Mouse (Mus musculus) forebrain, embryonic 10.5 days (tissue): Measurements from ENCODE around the gene Grk3. TPM values are rescaled to one million over a fixed set of nuclear protein-coding genes. Genes with fewer than 3 reads are reported as not detected.
A peak's percentile ranks its signal among the peaks of the same experiment; 100 is the strongest.

ENCODE experiments used
- DNase-seq: peaks from one replicate; pipeline ENCODE4 v3.0.0-alpha.2; 2017; ENCODE audit warnings: low spot score; ENCODE audit errors: extremely low spot score
- H3K27ac ChIP-seq: fragments of 300-500 bp; sonication (generic); 2 replicates; pipeline ENCODE4 v1.5.1; 2016; ENCODE audit warnings: mild to moderate bottlenecking
- H3K27me3 ChIP-seq: fragments of 300-500 bp; sonication (generic); 2 replicates; pipeline ENCODE4 v1.6.1; 2016; ENCODE audit warnings: mild to moderate bottlenecking; ENCODE audit not compliant: poor library complexity, severe bottlenecking
- H3K36me3 ChIP-seq: fragments of 300-500 bp; sonication (generic); replicated peaks from 2 replicates; pipeline ENCODE4 v1.6.1; 2016; ENCODE audit warnings: mild to moderate bottlenecking, moderate library complexity
- H3K4me1 ChIP-seq: fragments of 300-500 bp; sonication (generic); 2 replicates; pipeline ENCODE4 v1.6.1; 2016
- H3K4me3 ChIP-seq: fragments of 300-500 bp; sonication (generic); 2 replicates; pipeline ENCODE4 v1.5.1; 2016; ENCODE audit warnings: mild to moderate bottlenecking, moderate library complexity
- H3K9me3 ChIP-seq: fragments of 300-500 bp; sonication (generic); 2 replicates; pipeline ENCODE4 v1.6.1; 2016; ENCODE audit warnings: mild to moderate bottlenecking, moderate library complexity
- WGBS: fragments of 180-500 bp; shearing (Covaris S2); methylation state at CpG from one replicate; pipeline ENCODE4 v1.1.7; 2016; 5-methylcytosine and 5-hydroxymethylcytosine counted together
- polyA plus RNA-seq: library from polyadenylated mRNA; unstranded; fragments of >200 nt; fragmentation: Nextera tagmentation; extraction: Ambion mirVana; gene quantifications from 2 replicates; pipeline ENCODE4 v1.2.1, GENCODE M21; 2016

Grk3 gene
- polyA plus RNA-seq, 1 experiment from 2014 or later = 5.3 TPM

- no peak for DNase-seq
- H3K9me3 ChIP-seq = no peaks in the 10 kb centered on the region
- no peaks in the 10 kb centered on the region; the same call in 1 of the 2 replicates for H3K27me3 ChIP-seq
- H3K36me3 ChIP-seq = no peaks in the 10 kb centered on the region
- no peak overlapping the region for H3K4me3 ChIP-seq
- H3K27ac ChIP-seq = no peak overlapping the region
- H3K4me1 ChIP-seq = 0 out of 2 replicates have a peak, but pooled peaks cover 5% of the 10 kb centered on the region
- WGBS = 78% methylated on average over 3 of the region's 3 CpGs
Measured at GRCm38 (mm10) chr5:113030082-113030481, 14.5 kb upstream of the Grk3 start.

- H3K4me3 ChIP-seq = no peak overlapping the region
- H3K27me3 ChIP-seq = no peaks in the 10 kb centered on the region; the same call in 1 of the 2 replicates
- no peak overlapping the region for H3K27ac ChIP-seq
- no peaks in the 10 kb centered on the region for H3K36me3 ChIP-seq
- no peak for DNase-seq
- H3K9me3 ChIP-seq = no peaks in the 10 kb centered on the region
- WGBS = 94% methylated on average over 5 of the region's 5 CpGs
- peaks cover 26% of the 10 kb centered on the region for H3K4me1 ChIP-seq
Measured at GRCm38 (mm10) chr5:113026706-113027105, 11.1 kb upstream of the Grk3 start.

GRCm38 (mm10) chr5:113024154-113024764 is 8.7 kb upstream of the Grk3 start:
- peak; percentile 20 for DNase-seq
- Histone ChIP-seq H3K9me3 (no peaks in the 10 kb centered on the region), H3K36me3 (no peaks in the 10 kb centered on the region), H3K27ac (peak overlapping the region; percentile 3; the same call in 1 of the 2 replicates), H3K27me3 (no peaks in the 10 kb centered on the region), H3K4me3 (no peak overlapping the region), H3K4me1 (peaks cover 26% of the 10 kb centered on the region)
- 51% methylated on average over 18 of the region's 18 CpGs for WGBS

GRCm38 (mm10) chr5:113018190-113018589 is 2.6 kb upstream of the Grk3 start:
- no peak overlapping the region for H3K27ac ChIP-seq
- no peaks in the 10 kb centered on the region for H3K36me3 ChIP-seq
- 71% methylated on average over 8 of the region's 8 CpGs for WGBS
- H3K4me1 ChIP-seq = peaks cover 27% of the 10 kb centered on the region
- H3K4me3 ChIP-seq = no peak overlapping the region
- H3K9me3 ChIP-seq = no peaks in the 10 kb centered on the region
- peaks cover 40% of the 10 kb centered on the region for H3K27me3 ChIP-seq
- DNase-seq = no peak

GRCm38 (mm10) chr5:113017004-113017403 is 1.4 kb upstream of the Grk3 start:
- peaks cover 41% of the 10 kb centered on the region for H3K27me3 ChIP-seq
- no peaks in the 10 kb centered on the region for H3K9me3 ChIP-seq
- DNase-seq = no peak
- no peak overlapping the region for H3K27ac ChIP-seq
- WGBS = 93% methylated on average over 1 of the region's 1 CpGs
- peaks cover 23% of the 10 kb centered on the region for H3K4me1 ChIP-seq
- H3K4me3 ChIP-seq = no peak overlapping the region
- H3K36me3 ChIP-seq = no peaks in the 10 kb centered on the region

GRCm38 (mm10) chr5:113014808-113015235 is 769 bp downstream of the Grk3 start:
- no peak for DNase-seq
- 3% methylated on average over 14 of the region's 14 CpGs for WGBS
- H3K27ac ChIP-seq = peak overlapping the region; percentile 86

GRCm38 (mm10) chr5:113014111-113014807 is 1.3 kb downstream of the Grk3 start:
- Histone ChIP-seq H3K27me3 (peaks cover 41% of the 10 kb centered on the region), H3K4me3 (peak overlapping the region; percentile 69), H3K27ac (no peak overlapping the region), H3K4me1 (peaks cover 23% of the 10 kb centered on the region), H3K9me3 (no peaks in the 10 kb centered on the region), H3K36me3 (no peaks in the 10 kb centered on the region)
- 68% methylated on average over 16 of the region's 16 CpGs for WGBS
- peak; percentile 17 for DNase-seq

More at GRCm38 (mm10) chr5:113014808-113015235, 769 bp downstream of the Grk3 start:
- no peaks in the 10 kb centered on the region for H3K36me3 ChIP-seq
- H3K4me3 ChIP-seq = peak overlapping the region; percentile 69
- peaks cover 41% of the 10 kb centered on the region for H3K27me3 ChIP-seq
- H3K9me3 ChIP-seq = no peaks in the 10 kb centered on the region
- H3K4me1 ChIP-seq = peaks cover 23% of the 10 kb centered on the region

GRCm38 (mm10) chr5:113011926-113012325 is 3.7 kb downstream of the Grk3 start:
- H3K27ac ChIP-seq = no peak overlapping the region
- H3K9me3 ChIP-seq = no peaks in the 10 kb centered on the region
- H3K27me3 ChIP-seq = peaks cover 37% of the 10 kb centered on the region
- no peak for DNase-seq
- H3K4me3 ChIP-seq = no peak overlapping the region
- 91% methylated on average over 10 of the region's 10 CpGs for WGBS
- peaks cover 23% of the 10 kb centered on the region for H3K4me1 ChIP-seq
- no peaks in the 10 kb centered on the region for H3K36me3 ChIP-seq

- no peaks in the 10 kb centered on the region for H3K9me3 ChIP-seq
- WGBS = 91% methylated on average over 8 of the region's 8 CpGs
- H3K27me3 ChIP-seq = peaks cover 12% of the 10 kb centered on the region
- no peak for DNase-seq
- no peaks in the 10 kb centered on the region for H3K36me3 ChIP-seq
- H3K27ac ChIP-seq = no peak overlapping the region
- no peak overlapping the region for H3K4me3 ChIP-seq
- H3K4me1 ChIP-seq = peaks cover 5% of the 10 kb centered on the region
Measured at GRCm38 (mm10) chr5:113009183-113009820, 6.3 kb downstream of the Grk3 start.

- H3K27me3 ChIP-seq = peaks cover 4% of the 10 kb centered on the region
- no peak for DNase-seq
- no peak overlapping the region for H3K4me3 ChIP-seq
- WGBS = 84% methylated on average over 2 of the region's 2 CpGs
- H3K27ac ChIP-seq = no peak overlapping the region
- no peaks in the 10 kb centered on the region for H3K4me1 ChIP-seq
- no peaks in the 10 kb centered on the region for H3K9me3 ChIP-seq
- no peaks in the 10 kb centered on the region for H3K36me3 ChIP-seq
Measured at GRCm38 (mm10) chr5:113008496-113008895, 7.1 kb downstream of the Grk3 start.

GRCm38 (mm10) chr5:113006997-113007396 is 8.6 kb downstream of the Grk3 start:
- no peak for DNase-seq
- H3K27me3 ChIP-seq = no peaks in the 10 kb centered on the region
- 92% methylated on average over 7 of the region's 7 CpGs for WGBS
- no peaks in the 10 kb centered on the region for H3K9me3 ChIP-seq
- no peak overlapping the region for H3K4me3 ChIP-seq
- H3K27ac ChIP-seq = no peak overlapping the region
- no peaks in the 10 kb centered on the region for H3K36me3 ChIP-seq
- H3K4me1 ChIP-seq = peaks cover 7% of the 10 kb centered on the region

- H3K4me1 ChIP-seq = peaks cover 7% of the 10 kb centered on the region
- H3K27me3 ChIP-seq = no peaks in the 10 kb centered on the region
- no peak overlapping the region for H3K4me3 ChIP-seq
- no peak for DNase-seq
- H3K36me3 ChIP-seq = no peaks in the 10 kb centered on the region
- H3K9me3 ChIP-seq = no peaks in the 10 kb centered on the region
- 91% methylated on average over 7 of the region's 7 CpGs for WGBS
- no peak overlapping the region for H3K27ac ChIP-seq
Measured at GRCm38 (mm10) chr5:113005941-113006391, 9.6 kb downstream of the Grk3 start.
